Mouse (Mus musculus) liver, embryonic 14.5 days (tissue): Measurements from ENCODE around the gene Gimap4. TPM values are rescaled to one million over a fixed set of nuclear protein-coding genes. Genes with fewer than 3 reads are reported as not detected.

Experiments used
- ATAC-seq: fragments of 200-750 bp; cut with Nextera tagmentation; 2 replicates; pipeline ENCODE4 v1.8.0; 2017; ENCODE audit warnings: moderate number of reproducible peaks, mild to moderate bottlenecking, moderate library complexity; ENCODE audit not compliant: insufficient read depth
- DNase-seq, 3 experiments: peaks; one replicate each; pipeline ENCODE4 v3.0.0-alpha.2; 2012 to 2013; ENCODE audit warnings: low read depth in 3 of 3, low spot score in 3 of 3
- H3K27ac ChIP-seq: fragments of 300-500 bp; sonication (generic); 2 replicates; pipeline ENCODE4 v1.5.1; 2014; ENCODE audit warnings: moderate library complexity, mild to moderate bottlenecking, control low read depth, inconsistent platforms
- H3K27me3 ChIP-seq: fragments of 300-500 bp; sonication (generic); 2 replicates; pipeline ENCODE4 v1.6.1; 2014; ENCODE audit warnings: mild to moderate bottlenecking, low read length, moderate library complexity; ENCODE audit not compliant: control insufficient read depth, insufficient read depth
- H3K36me3 ChIP-seq: fragments of 300-500 bp; sonication (generic); replicated peaks from 2 replicates; pipeline ENCODE4 v1.6.1; 2014; ENCODE audit warnings: low read depth; ENCODE audit not compliant: control insufficient read depth, insufficient read depth
- H3K4me1 ChIP-seq, 2 experiments: fragments of 200-500 bp in 1 of 2; fragments of 300-500 bp in 1 of 2; sonication (generic) in 1 of 2; replicated peaks; 2 replicates each; pipeline ENCODE4 v1.6.1; 2012 to 2014; ENCODE audit warnings: antibody characterized with exemption in 1 of 2, inconsistent platforms in 1 of 2, low read length in 1 of 2; ENCODE audit not compliant: control insufficient read depth in 2 of 2, insufficient read depth in 2 of 2
- H3K4me2 ChIP-seq: fragments of 300-500 bp; sonication (generic); 2 replicates; pipeline ENCODE4 v1.6.1; 2014; ENCODE audit warnings: low read depth, mild to moderate bottlenecking, control low read depth, moderate library complexity
- H3K4me3 ChIP-seq, 2 experiments: fragments of 200-500 bp in 1 of 2; fragments of 300-500 bp in 1 of 2; sonication (generic) in 1 of 2; 2 replicates each; pipeline ENCODE4 v1.5.1; 2012 to 2014; ENCODE audit warnings: low read depth in 2 of 2, low read length in 2 of 2, mild to moderate bottlenecking in 2 of 2, control low read depth in 1 of 2, inconsistent platforms in 1 of 2, moderate library complexity in 1 of 2; ENCODE audit not compliant: insufficient read depth in 1 of 2
- H3K9ac ChIP-seq: fragments of 300-500 bp; sonication (generic); replicated peaks from 2 replicates; pipeline ENCODE4 v1.6.1; 2014; ENCODE audit warnings: mild to moderate bottlenecking, control low read depth, moderate library complexity
- H3K9me3 ChIP-seq: fragments of 300-500 bp; sonication (generic); 2 replicates; pipeline ENCODE4 v1.6.1; 2016; ENCODE audit warnings: low read length, mixed read lengths; ENCODE audit not compliant: control insufficient read depth
- CTCF ChIP-seq: IDR thresholded peaks from 2 replicates; pipeline ENCODE4 v1.5.1; 2016; ENCODE audit warnings: antibody characterized with exemption, low read depth, control low read depth
- EP300 ChIP-seq: IDR thresholded peaks from 2 replicates; pipeline ENCODE4 v1.6.1; 2016; ENCODE audit warnings: antibody characterized with exemption, low read depth
- WGBS: fragments of 180-500 bp; shearing (Covaris S2); extraction: QIAGEN DNeasy Blood & Tissue Kit; methylation state at CpG from one replicate; pipeline ENCODE4 v1.1.7; 2014; ENCODE audit not compliant: insufficient replicate concordance; 5-methylcytosine and 5-hydroxymethylcytosine counted together
- polyA plus RNA-seq, 2 experiments: library from polyadenylated mRNA; depleted of rRNA in 1 of 2; stranded (reverse) in 1 of 2; unstranded in 1 of 2; fragments of >200 nt; fragmentation: Nextera tagmentation in 1 of 2; extraction: Ambion mirVana in 1 of 2; gene quantifications; 2 replicates each; pipeline versions ENCODE4 v1.2.1 to v1.2.3; 2012 to 2014

Gene Gimap4
- polyA plus RNA-seq, 2 experiments: 6.2 to 8.3 TPM

GRCm38 (mm10) chr6:48665471-48665870, 18.9 kb upstream of the Gimap4 start:
- Histone ChIP-seq H3K27ac (no peak overlapping the region), H3K36me3 (no peaks in the 10 kb centered on the region), H3K4me1 (peaks cover 2% of the 10 kb centered on the region in 2 experiments; a peak in 1 of 4 replicates), H3K9me3 (no peaks in the 10 kb centered on the region), H3K4me3 (no peak overlapping the region), H3K9ac (no peak overlapping the region), H3K4me2 (no peak overlapping the region), H3K27me3 (no peaks in the 10 kb centered on the region)
- ATAC-seq (no peak), DNase-seq (no peak)
- 70% methylated on average over 9 of the region's 9 CpGs for WGBS
- TF ChIP-seq CTCF (no peak), EP300 (no peak)

- Histone ChIP-seq H3K27ac (no peak overlapping the region), H3K36me3 (no peaks in the 10 kb centered on the region), H3K27me3 (no peaks in the 10 kb centered on the region), H3K9me3 (no peaks in the 10 kb centered on the region), H3K4me1 (peaks cover 2% of the 10 kb centered on the region in 2 experiments; a peak in 1 of 4 replicates), H3K4me3 (no peak overlapping the region), H3K4me2 (no peak overlapping the region; the same call in 1 of the 2 replicates), H3K9ac (no peak overlapping the region)
- peak; percentile 18; the same call in 1 of the 2 replicates for ATAC-seq
- 21% methylated on average over 7 of the region's 7 CpGs for WGBS
- peak in 1 of 3 experiments; percentile 11 for DNase-seq
- TF ChIP-seq CTCF: no peak
Observed at GRCm38 (mm10) chr6:48666159-48666586, 18.2 kb upstream of the Gimap4 start.

GRCm38 (mm10) chr6:48668022-48668421, 16.3 kb upstream of the Gimap4 start:
- Histone ChIP-seq H3K4me2 (no peak overlapping the region), H3K36me3 (no peaks in the 10 kb centered on the region), H3K27me3 (no peaks in the 10 kb centered on the region), H3K9me3 (no peaks in the 10 kb centered on the region), H3K4me3 (no peak overlapping the region), H3K9ac (no peak overlapping the region), H3K27ac (no peak overlapping the region), H3K4me1 (peaks cover 2% of the 10 kb centered on the region in 2 experiments; a peak in 1 of 4 replicates)
- no peak for TF ChIP-seq EP300
- no peak for TF ChIP-seq CTCF
- no peak for ATAC-seq
- DNase-seq: no peak

GRCm38 (mm10) chr6:48669446-48669969, 14.8 kb upstream of the Gimap4 start:
- 35% methylated on average over 2 of the region's 2 CpGs for WGBS
- Histone ChIP-seq H3K4me1 (peaks cover 2% of the 10 kb centered on the region in 2 experiments; a peak in 1 of 4 replicates), H3K9me3 (no peaks in the 10 kb centered on the region), H3K36me3 (no peaks in the 10 kb centered on the region), H3K27ac (no peak overlapping the region), H3K9ac (no peak overlapping the region), H3K4me3 (no peak overlapping the region), H3K4me2 (no peak overlapping the region), H3K27me3 (no peaks in the 10 kb centered on the region)
- no peak for DNase-seq
- ATAC-seq: no peak
- TF ChIP-seq EP300 (no peak), CTCF (no peak)

GRCm38 (mm10) chr6:48674291-48675058, 9.9 kb upstream of the Gimap4 start:
- TF ChIP-seq EP300 (no peak), CTCF (no peak)
- no peak overlapping the region for H3K4me3 ChIP-seq
- DNase-seq (no peak), ATAC-seq (no peak)
- no peaks in the 10 kb centered on the region for H3K36me3 ChIP-seq
- H3K27ac ChIP-seq: no peak overlapping the region
- H3K9me3 ChIP-seq: no peaks in the 10 kb centered on the region
- H3K4me2 ChIP-seq: no peak overlapping the region
- WGBS: 79% methylated on average over 9 of the region's 9 CpGs
- no peak overlapping the region for H3K9ac ChIP-seq
- peaks cover 0 to 18% of the 10 kb centered on the region in 2 experiments; a peak in 2 of 4 replicates for H3K4me1 ChIP-seq
- H3K27me3 ChIP-seq: no peaks in the 10 kb centered on the region
